Mouse (Mus musculus) MEL (cell line): Measurements from ENCODE around the gene Abat. TPM values are rescaled to one million over a fixed set of nuclear protein-coding genes. Genes with fewer than 3 reads are reported as not detected.

ENCODE experiments used
- DNase-seq: peaks from one replicate; pipeline ENCODE4 v3.0.0; 2011; ENCODE audit warnings: low read depth, low spot score
- H3K27ac ChIP-seq: 2 replicates; pipeline ENCODE4 v1.5.1; 2012; ENCODE audit warnings: low read depth, mild to moderate bottlenecking, control low read depth, low read length, moderate library complexity; ENCODE audit not compliant: control insufficient read depth
- H3K27me3 ChIP-seq, 2 experiments: fragments of 150-350 bp in 1 of 2; sonication (generic) in 1 of 2; 2 replicates each; pipeline ENCODE4 v1.6.1; 2012; ENCODE audit warnings: low read length in 2 of 2, mild to moderate bottlenecking in 2 of 2, improper control_type of control experiment in 1 of 2, moderate library complexity in 1 of 2; ENCODE audit not compliant: insufficient read depth in 2 of 2, control insufficient read depth in 1 of 2
- H3K36me3 ChIP-seq, 2 experiments: 2 replicates each; pipeline ENCODE4 v1.6.1; 2012 to 2014; ENCODE audit warnings: low read length in 2 of 2, improper control_type of control experiment in 1 of 2, inconsistent platforms in 1 of 2, mild to moderate bottlenecking in 1 of 2; ENCODE audit not compliant: insufficient read depth in 2 of 2, control insufficient read depth in 1 of 2
- H3K4me1 ChIP-seq, 2 experiments: fragments of 150-350 bp in 1 of 2; sonication (generic) in 1 of 2; 2 replicates each; pipeline ENCODE4 v1.6.1; 2012; ENCODE audit warnings: low read length in 2 of 2, improper control_type of control experiment in 1 of 2, mild to moderate bottlenecking in 1 of 2; ENCODE audit not compliant: insufficient read depth in 2 of 2, control insufficient read depth in 1 of 2
- H3K4me3 ChIP-seq, 2 experiments: fragments of 150-350 bp in 1 of 2; sonication (generic) in 1 of 2; 2 replicates each; pipeline ENCODE4 v1.5.1; 2012; ENCODE audit warnings: low read depth in 2 of 2, low read length in 2 of 2, mild to moderate bottlenecking in 2 of 2, moderate library complexity in 2 of 2, control low read depth in 1 of 2, improper control_type of control experiment in 1 of 2; ENCODE audit not compliant: control insufficient read depth in 1 of 2, insufficient read depth in 1 of 2
- H3K79me2 ChIP-seq: 2 replicates; pipeline ENCODE4 v1.6.1; 2012; ENCODE audit warnings: mild to moderate bottlenecking, low read length, moderate library complexity; ENCODE audit not compliant: control insufficient read depth, poor library complexity, insufficient read depth
- H3K9ac ChIP-seq: 2 replicates; pipeline ENCODE4 v1.6.1; 2012; ENCODE audit warnings: low read depth, mild to moderate bottlenecking, control low read depth, low read length, moderate library complexity; ENCODE audit not compliant: control insufficient read depth, poor library complexity, severe bottlenecking
- H3K9me3 ChIP-seq: fragments of 150-350 bp; sonication (generic); replicated peaks from 2 replicates; pipeline ENCODE4 v1.6.1; 2012; ENCODE audit warnings: mild to moderate bottlenecking, low read length, improper control_type of control experiment, moderate library complexity; ENCODE audit not compliant: insufficient read depth
- CHD1 ChIP-seq: IDR thresholded peaks from 2 replicates; pipeline ENCODE4 v1.6.1; 2012; ENCODE audit warnings: low read depth, mild to moderate bottlenecking, inconsistent platforms, low read length, improper control_type of control experiment
- CHD2 ChIP-seq: IDR thresholded peaks from 2 replicates; pipeline ENCODE4 v1.6.1; 2011; ENCODE audit warnings: low read length, improper control_type of control experiment
- CTCF ChIP-seq, 3 experiments: IDR thresholded peaks in 2 of 3; conservative IDR thresholded peaks in 1 of 3; 2 replicates each; pipeline ENCODE4 v1.5.1; 2011 to 2012; ENCODE audit warnings: low read length in 3 of 3, low read depth in 2 of 3, mild to moderate bottlenecking in 2 of 3, improper control_type of control experiment in 1 of 3, inconsistent platforms in 1 of 3, mixed read lengths in 1 of 3, moderate library complexity in 1 of 3; ENCODE audit not compliant: control insufficient read depth in 1 of 3, insufficient read depth in 1 of 3, poor library complexity in 1 of 3, severe bottlenecking in 1 of 3
- ELF1 ChIP-seq: IDR thresholded peaks from 2 replicates; pipeline ENCODE4 v1.6.1; 2014; ENCODE audit warnings: low read depth, mild to moderate bottlenecking, inconsistent platforms, low read length, improper control_type of control experiment, moderate library complexity
- EP300 ChIP-seq, 2 experiments: IDR thresholded peaks; 2 replicates each; pipeline ENCODE4 v1.6.1; 2011; ENCODE audit warnings: improper control_type of control experiment in 2 of 2, low read length in 2 of 2, low read depth in 1 of 2, mild to moderate bottlenecking in 1 of 2
- ETS1 ChIP-seq: IDR thresholded peaks from 2 replicates; pipeline ENCODE4 v1.6.1; 2012; ENCODE audit warnings: low read depth, mild to moderate bottlenecking, inconsistent platforms, low read length, improper control_type of control experiment, moderate library complexity
- GABPA ChIP-seq: IDR thresholded peaks from 2 replicates; pipeline ENCODE4 v1.6.1; 2012; ENCODE audit warnings: low read depth, mild to moderate bottlenecking, inconsistent platforms, low read length, improper control_type of control experiment, moderate library complexity
- GATA1 ChIP-seq: IDR thresholded peaks from 2 replicates; pipeline ENCODE4 v1.6.1; 2011; ENCODE audit warnings: low read depth, low read length, improper control_type of control experiment
- JUND ChIP-seq: IDR thresholded peaks from 2 replicates; pipeline ENCODE4 v1.6.1; 2011; ENCODE audit warnings: low read depth, mild to moderate bottlenecking, improper control_type of control experiment, low read length
- MAFK ChIP-seq: IDR thresholded peaks from 2 replicates; pipeline ENCODE4 v1.6.1; 2011; ENCODE audit warnings: low read depth, mild to moderate bottlenecking, low read length, improper control_type of control experiment, borderline replicate concordance
- MXI1 ChIP-seq: IDR thresholded peaks from 2 replicates; pipeline ENCODE4 v1.6.1; 2011; ENCODE audit warnings: mild to moderate bottlenecking, low read depth, low read length, improper control_type of control experiment
- NELFE ChIP-seq: IDR thresholded peaks from 2 replicates; pipeline ENCODE4 v1.6.1; 2011; ENCODE audit warnings: low read depth, low read length, improper control_type of control experiment
- POLR2AphosphoS2 ChIP-seq: IDR thresholded peaks from 2 replicates; pipeline ENCODE4 v1.6.1; 2011; ENCODE audit warnings: low read length, improper control_type of control experiment
- POLR2AphosphoS5 ChIP-seq: IDR thresholded peaks from 2 replicates; pipeline ENCODE4 v1.6.1; 2012; ENCODE audit warnings: low read depth, borderline replicate concordance, mild to moderate bottlenecking, inconsistent platforms, low read length, moderate library complexity, mixed read lengths
- SIN3A ChIP-seq: IDR thresholded peaks from 2 replicates; pipeline ENCODE4 v1.6.1; 2012; ENCODE audit warnings: low read length, improper control_type of control experiment, inconsistent platforms
- SMC3 ChIP-seq: IDR thresholded peaks from 2 replicates; pipeline ENCODE4 v1.6.1; 2011; ENCODE audit warnings: low read depth, low read length, improper control_type of control experiment
- TBP ChIP-seq: IDR thresholded peaks from 2 replicates; pipeline ENCODE4 v1.8.0; 2011; ENCODE audit warnings: low read depth, low read length, improper control_type of control experiment
- TCF12 ChIP-seq: IDR thresholded peaks from 2 replicates; pipeline ENCODE4 v1.6.1; 2014; ENCODE audit warnings: low read depth, mild to moderate bottlenecking, inconsistent platforms, low read length, improper control_type of control experiment, moderate library complexity
- USF1 ChIP-seq: IDR thresholded peaks from 2 replicates; pipeline ENCODE4 v1.6.1; 2014; ENCODE audit warnings: low read depth, mild to moderate bottlenecking, inconsistent platforms, low read length, improper control_type of control experiment, moderate library complexity
- ZC3H11A ChIP-seq: IDR thresholded peaks from 2 replicates; pipeline ENCODE4 v1.6.1; 2012; ENCODE audit warnings: low read depth, mild to moderate bottlenecking, inconsistent platforms, low read length, improper control_type of control experiment
- ZMIZ1 ChIP-seq: IDR thresholded peaks from 2 replicates; pipeline ENCODE4 v1.6.1; 2012; ENCODE audit warnings: low read depth, mild to moderate bottlenecking, inconsistent platforms, low read length, improper control_type of control experiment, moderate library complexity
- polyA plus RNA-seq, 2 experiments: library from polyadenylated mRNA; stranded (reverse) in 1 of 2; unstranded in 1 of 2; fragments of >175 nt in 1 of 2; fragments of >200 nt in 1 of 2; gene quantifications; 2 replicates each; pipeline versions ENCODE4 v1.2.1 to v1.2.4; 2012; ENCODE audit warnings: low replicate concordance in 2 of 2, low read depth in 1 of 2; ENCODE audit not compliant: insufficient read length in 2 of 2, insufficient read depth in 1 of 2, missing spikeins in 1 of 2
- total RNA-seq: library from RNA; depleted of rRNA; stranded (reverse); fragments of 300-350 nt; gene quantifications from 2 replicates; pipeline ENCODE4 v1.2.3, GENCODE M21; 2012

Abat gene
- total and polyA plus RNA-seq, 3 experiments, result 0.27 to 0.77 TPM; not detected in 1

- no peaks in the 10 kb centered on the region for H3K27me3 ChIP-seq
Observed at GRCm38 (mm10) chr16:8521322-8521721, 8.1 kb downstream of the Abat start.

GRCm38 (mm10) chr16:8523480-8524144, 10.4 kb downstream of the Abat start:
- TF ChIP-seq ETS1 (no peak), ELF1 (no peak), ZMIZ1 (no peak), NELFE (no peak), POLR2AphosphoS5 (no peak), POLR2AphosphoS2 (no peak), CHD2 (no peak)
- Histone ChIP-seq H3K79me2 (no peaks in the 10 kb centered on the region), H3K27ac (no peak overlapping the region), H3K9ac (no peak overlapping the region), H3K4me1 (peaks cover 0 to 17% of the 10 kb centered on the region in 2 experiments; a peak in 3 of 4 replicates), H3K27me3 (no peaks in the 10 kb centered on the region), H3K36me3 (peaks cover 0 to 5% of the 10 kb centered on the region in 2 experiments; a peak in 2 of 4 replicates), H3K4me3 (no peak overlapping the region), H3K9me3 (no peaks in the 10 kb centered on the region)
- no peak for DNase-seq

More at GRCm38 (mm10) chr16:8521322-8521721, 8.1 kb downstream of the Abat start:
- no peak overlapping the region for H3K9ac ChIP-seq
- H3K4me1 ChIP-seq, result peaks cover 0 to 10% of the 10 kb centered on the region in 2 experiments; a peak in 3 of 4 replicates
- DNase-seq, result no peak
- no peaks in the 10 kb centered on the region for H3K79me2 ChIP-seq
- H3K27ac ChIP-seq, result no peak overlapping the region
- no peaks in the 10 kb centered on the region for H3K9me3 ChIP-seq
- H3K36me3 ChIP-seq, result peaks cover 0 to 3% of the 10 kb centered on the region in 2 experiments; a peak in 2 of 4 replicates
- TF ChIP-seq SMC3, result no peak
- no peak for TF ChIP-seq TCF12
- TF ChIP-seq SIN3A, result no peak
- TF ChIP-seq USF1, result no peak
- no peak for TF ChIP-seq CHD2
- no peak for TF ChIP-seq MAFK
- H3K4me3 ChIP-seq, result no peak overlapping the region

DNA sequence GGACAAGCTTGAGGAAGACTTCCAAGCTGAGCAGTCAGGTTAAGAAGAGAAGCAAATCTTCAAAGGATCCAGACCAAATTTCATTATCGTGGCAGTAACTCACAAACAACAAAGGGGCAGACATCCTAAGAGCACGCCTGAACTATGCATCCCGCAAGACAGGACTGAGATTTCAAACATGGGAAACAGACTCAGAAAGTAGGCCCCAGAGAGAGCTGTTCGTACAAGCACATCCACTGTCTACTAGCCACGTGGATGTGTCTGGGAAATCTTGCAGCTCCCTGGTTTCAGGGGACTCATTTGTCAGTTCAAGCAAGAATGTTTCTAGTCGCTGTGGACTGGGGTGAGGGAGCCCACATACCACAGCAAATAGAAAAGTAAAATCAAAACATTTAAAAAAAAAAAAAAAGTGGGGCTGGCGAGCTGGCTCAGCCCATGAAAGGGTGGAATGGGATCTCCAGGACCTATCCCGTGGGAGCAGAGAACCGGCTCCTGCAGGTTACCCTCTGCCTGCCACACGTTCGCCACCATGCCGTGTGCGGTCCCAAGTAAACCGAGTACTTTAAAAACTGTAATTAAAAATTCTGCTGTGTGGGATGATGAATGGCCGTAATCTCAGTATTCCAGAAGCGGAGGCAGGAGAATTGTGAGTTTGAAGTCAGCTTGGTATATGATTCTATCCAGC, 11.1 kb downstream of the Abat start:
- DNase-seq, result no peak
- Histone ChIP-seq H3K4me1 (peaks cover 2 to 19% of the 10 kb centered on the region in 2 experiments; a peak in 3 of 4 replicates), H3K27me3 (no peaks in the 10 kb centered on the region), H3K27ac (no peak overlapping the region), H3K9ac (no peak overlapping the region), H3K79me2 (no peaks in the 10 kb centered on the region), H3K9me3 (no peaks in the 10 kb centered on the region), H3K36me3 (peaks cover 0 to 7% of the 10 kb centered on the region in 2 experiments; a peak in 2 of 4 replicates), H3K4me3 (no peak overlapping the region)
- TF ChIP-seq POLR2AphosphoS5 (no peak), GABPA (no peak), TBP (no peak), MXI1 (no peak), EP300 (IDR thresholded peaks at IDR 0.05; ENCODE audit: low read depth in 1 of 2, low read length in 2 of 2) (no peak), CTCF (IDR thresholded peaks at IDR 0.05 in 2 of 3, conservative IDR thresholded peaks at IDR 0.05 in 1 of 3; ENCODE audit: control insufficient read depth in 1 of 3, insufficient read depth in 1 of 3, low read depth in 2 of 3, low read length in 3 of 3, poor library complexity in 1 of 3, severe bottlenecking in 1 of 3) (no peak), ZC3H11A (no peak), NELFE (no peak), CHD1 (no peak), GATA1 (no peak), SIN3A (no peak), USF1 (no peak), ETS1 (no peak), JUND (no peak)
